Mouse (Mus musculus): ENCODE results near the gene Prpf18. TPM values are rescaled to one million over a fixed set of nuclear protein-coding genes. Genes with fewer than 3 reads are reported as not detected.
A peak's percentile ranks its signal among the peaks of the same experiment; 100 is the strongest.

Gene Prpf18
- total and polyA plus RNA-seq, 3 experiments: 23.8 to 37.6 (median 35.0) TPM

GRCm38 (mm10) chr2:4609433-4609832 is 42.5 kb downstream of the Prpf18 start:
- TF ChIP-seq MXI1 (IDR thresholded peaks at IDR 0.05; ENCODE audit: low read depth, low read length): no peak
- Histone ChIP-seq H3K27me3 (replicated peaks) (no peaks in the 10 kb centered on the region), H3K79me2 (replicated peaks; ENCODE audit: control insufficient read depth, extremely low read depth, insufficient read depth, poor library complexity, severe bottlenecking) (no peaks in the 10 kb centered on the region), H3K27ac (ENCODE audit: insufficient read depth, low read depth) (no peak overlapping the region), H3K4me3 (replicated peaks in 1 of 3; ENCODE audit: low read depth in 2 of 3, low read length in 2 of 3, poor library complexity in 1 of 3) (no peak overlapping the region), H3K4me1 (ENCODE audit: control insufficient read depth in 1 of 2, insufficient read depth in 2 of 2) (peaks cover 0 to 15% of the 10 kb centered on the region in 2 experiments; a peak in 2 of 4 replicates), H3K4me2 (ENCODE audit: insufficient read depth, low read depth, poor library complexity, severe bottlenecking) (no peak overlapping the region), H3K9ac (ENCODE audit: insufficient read depth, low read depth) (no peak overlapping the region), H3K36me3 (replicated peaks in 1 of 2; ENCODE audit: control insufficient read depth in 1 of 2, insufficient read depth in 1 of 2, low read length in 1 of 2) (peaks cover 0 to 12% of the 10 kb centered on the region in 2 experiments), H3K9me3 (replicated peaks; ENCODE audit: low read length) (no peaks in the 10 kb centered on the region)
- dilution Hi-C loops (cut with MboI; ENCODE audit: extremely low pct_ligation_motif_present, extremely low pct_unique_long_range_greater_than_20kb, low sequenced_read_pairs) (no loop called here), in situ Hi-C loops (cut with MboI; ENCODE audit: low pct_ligation_motif_present, low pct_unique_long_range_greater_than_20kb, low sequenced_read_pairs) (loop anchor here (10.0 kb wide), 1 partner anchor 105 kb away; no protein-coding TSS in a partner anchor)
- DNase-seq (ENCODE audit: extremely low read depth): no peak

GRCm38 (mm10) chr2:4608253-4608652 is 43.7 kb downstream of the Prpf18 start:
- dilution Hi-C loops (cut with MboI; ENCODE audit: extremely low pct_ligation_motif_present, extremely low pct_unique_long_range_greater_than_20kb, low sequenced_read_pairs) (no loop called here), in situ Hi-C loops (cut with MboI; ENCODE audit: low pct_ligation_motif_present, low pct_unique_long_range_greater_than_20kb, low sequenced_read_pairs) (loop anchor here (10.0 kb wide), 1 partner anchor 103 kb away; no protein-coding TSS in a partner anchor)
- H3K4me2 ChIP-seq (ENCODE audit: insufficient read depth, low read depth, poor library complexity, severe bottlenecking): no peak overlapping the region
- TF ChIP-seq BHLHE40 (IDR thresholded peaks at IDR 0.05; ENCODE audit: low read depth, low read length): no peak
- TF ChIP-seq ELF1 (IDR thresholded peaks at IDR 0.05; ENCODE audit: low read depth, low read length): no peak
- no peak for TF ChIP-seq POLR2A (IDR thresholded peaks at IDR 0.05; ENCODE audit: low read depth, low read length)
- TF ChIP-seq EP300 (IDR thresholded peaks at IDR 0.05; ENCODE audit: low read length): no peak
- TF ChIP-seq SMC3 (IDR thresholded peaks at IDR 0.05; ENCODE audit: low read depth, low read length): no peak
- no peak for TF ChIP-seq ZNF384 (IDR thresholded peaks at IDR 0.05; ENCODE audit: low read depth, low read length)
- no peak for TF ChIP-seq RAD21 (IDR thresholded peaks at IDR 0.05; ENCODE audit: low read depth, low read length)
- H3K27me3 ChIP-seq (replicated peaks): no peaks in the 10 kb centered on the region
- H3K27ac ChIP-seq (ENCODE audit: insufficient read depth, low read depth): no peak overlapping the region
- no peaks in the 10 kb centered on the region for H3K9me3 ChIP-seq (replicated peaks; ENCODE audit: low read length)
- H3K36me3 ChIP-seq (replicated peaks in 1 of 2; ENCODE audit: control insufficient read depth in 1 of 2, insufficient read depth in 1 of 2, low read length in 1 of 2): peaks cover 0 to 21% of the 10 kb centered on the region in 2 experiments
- H3K79me2 ChIP-seq (replicated peaks; ENCODE audit: control insufficient read depth, extremely low read depth, insufficient read depth, poor library complexity, severe bottlenecking): no peaks in the 10 kb centered on the region
- peak; percentile 47 for DNase-seq (ENCODE audit: extremely low read depth)
- H3K4me1 ChIP-seq (ENCODE audit: control insufficient read depth in 1 of 2, insufficient read depth in 2 of 2): peaks cover 3 to 15% of the 10 kb centered on the region in 2 experiments; a peak in 2 of 4 replicates
- H3K9ac ChIP-seq (ENCODE audit: insufficient read depth, low read depth): no peak overlapping the region
- H3K4me3 ChIP-seq (replicated peaks in 1 of 3; ENCODE audit: low read depth in 2 of 3, low read length in 2 of 3, poor library complexity in 1 of 3): no peak overlapping the region

GRCm38 (mm10) chr2:4606559-4606958 is 45.4 kb downstream of the Prpf18 start:
- dilution Hi-C loops (cut with MboI; ENCODE audit: extremely low pct_ligation_motif_present, extremely low pct_unique_long_range_greater_than_20kb, low sequenced_read_pairs) (no loop called here), in situ Hi-C loops (cut with MboI; ENCODE audit: low pct_ligation_motif_present, low pct_unique_long_range_greater_than_20kb, low sequenced_read_pairs) (loop anchor here (10.0 kb wide), 1 partner anchor 102 kb away; no protein-coding TSS in a partner anchor)
- Histone ChIP-seq H3K9ac (ENCODE audit: insufficient read depth, low read depth) (no peak overlapping the region), H3K79me2 (replicated peaks; ENCODE audit: control insufficient read depth, extremely low read depth, insufficient read depth, poor library complexity, severe bottlenecking) (no peaks in the 10 kb centered on the region), H3K9me3 (replicated peaks; ENCODE audit: low read length) (no peaks in the 10 kb centered on the region), H3K4me1 (ENCODE audit: control insufficient read depth in 1 of 2, insufficient read depth in 2 of 2) (peaks cover 3 to 16% of the 10 kb centered on the region in 2 experiments; a peak in 2 of 4 replicates), H3K4me3 (replicated peaks in 1 of 3; ENCODE audit: low read depth in 2 of 3, low read length in 2 of 3, poor library complexity in 1 of 3) (no peak overlapping the region), H3K36me3 (replicated peaks in 1 of 2; ENCODE audit: control insufficient read depth in 1 of 2, insufficient read depth in 1 of 2, low read length in 1 of 2) (peaks cover 0 to 13% of the 10 kb centered on the region in 2 experiments), H3K27ac (ENCODE audit: insufficient read depth, low read depth) (no peak overlapping the region), H3K27me3 (replicated peaks) (no peaks in the 10 kb centered on the region), H3K4me2 (ENCODE audit: insufficient read depth, low read depth, poor library complexity, severe bottlenecking) (no peak overlapping the region)
- TF ChIP-seq USF1 (IDR thresholded peaks at IDR 0.05; ENCODE audit: low read depth, low read length) (no peak), JUND (conservative IDR thresholded peaks at IDR 0.05; ENCODE audit: low read depth, low read length) (no peak), CHD2 (IDR thresholded peaks at IDR 0.05; ENCODE audit: low read length) (no peak), BHLHE40 (IDR thresholded peaks at IDR 0.05; ENCODE audit: low read depth, low read length) (no peak), RAD21 (IDR thresholded peaks at IDR 0.05; ENCODE audit: low read depth, low read length) (no peak), HCFC1 (IDR thresholded peaks at IDR 0.05; ENCODE audit: low read depth, low read length) (no peak), ETS1 (conservative IDR thresholded peaks at IDR 0.05; ENCODE audit: low read depth, low read length) (no peak), ZC3H11A (IDR thresholded peaks at IDR 0.05; ENCODE audit: low read depth, low read length) (no peak), RCOR1 (conservative IDR thresholded peaks at IDR 0.05; ENCODE audit: low read depth, low read length) (no peak)
- no peak for DNase-seq (ENCODE audit: extremely low read depth)

All from CH12.LX (cell line).